Mouse (Mus musculus): Measurements from ENCODE around the gene Csk. TPM values are rescaled to one million over a fixed set of nuclear protein-coding genes. Genes with fewer than 3 reads are reported as not detected.

Csk gene
- total RNA-seq, 2 experiments from 2014 or later = 35.9 to 44.5 TPM

DNA sequence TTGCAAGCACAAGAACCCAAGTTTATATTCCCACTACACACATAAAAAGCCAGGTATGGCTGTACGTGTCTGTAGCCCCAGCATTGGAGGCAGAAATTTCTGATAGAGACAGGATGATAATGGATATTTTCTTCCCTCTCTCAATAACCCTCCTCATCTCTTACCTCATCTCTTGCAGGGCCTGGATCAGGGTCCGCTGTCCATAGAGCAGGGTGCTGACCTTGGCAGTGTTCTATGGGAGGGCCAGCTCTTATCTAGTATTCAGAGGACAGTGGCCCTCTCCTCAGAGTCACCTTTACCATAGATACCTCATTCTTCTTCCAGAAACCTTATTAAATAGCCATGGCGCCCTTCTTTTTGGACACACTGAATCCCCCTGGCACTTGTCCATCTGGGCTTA is 43.6 kb downstream of the Csk start:
- intact Hi-C loops (cut with DNase I) = no loop called here
- no peak for DNase-seq

DNA sequence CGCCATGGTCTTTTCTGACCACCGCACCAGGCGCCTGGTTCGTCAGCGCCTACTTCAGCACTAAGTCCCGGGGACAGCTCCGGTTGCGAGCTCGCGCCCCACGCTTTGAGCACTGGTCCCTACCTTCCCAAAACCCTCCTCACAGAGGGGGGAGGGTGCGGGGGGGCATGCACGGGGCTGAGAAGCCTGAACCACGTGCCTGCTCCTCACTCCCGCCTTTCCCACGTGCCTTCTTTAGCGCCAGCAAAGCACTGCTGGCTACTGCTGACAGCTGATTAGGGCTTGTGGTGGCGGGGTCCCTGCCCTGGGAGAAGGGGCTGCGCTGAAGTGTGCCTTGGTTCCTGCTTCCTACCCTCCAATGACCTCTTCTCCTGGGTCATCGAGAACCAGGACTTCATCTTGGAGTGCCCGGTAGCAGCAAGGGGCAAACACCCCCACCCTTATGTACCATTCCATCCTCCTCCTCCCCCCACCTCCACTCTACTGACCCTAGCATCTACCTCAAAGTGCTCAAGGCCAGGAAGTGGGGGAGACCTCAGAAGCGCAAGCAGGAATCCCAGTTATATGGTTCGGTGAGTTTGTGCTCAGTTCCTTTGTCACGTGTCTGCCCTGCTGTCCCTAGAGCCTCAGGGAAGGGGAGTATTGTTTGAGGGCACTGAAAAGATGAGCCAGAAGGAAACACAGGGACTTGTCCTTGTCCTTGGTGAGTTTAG is 47.1 kb downstream of the Csk start, which contains the start of gene Cplx3:
Cplx3 (minus strand) TSS at position 143 of the 713 bp plus-strand sequence.
- DNase-seq = peak; percentile 66 to 80
- intact Hi-C loops (cut with DNase I) = no loop called here

DNA sequence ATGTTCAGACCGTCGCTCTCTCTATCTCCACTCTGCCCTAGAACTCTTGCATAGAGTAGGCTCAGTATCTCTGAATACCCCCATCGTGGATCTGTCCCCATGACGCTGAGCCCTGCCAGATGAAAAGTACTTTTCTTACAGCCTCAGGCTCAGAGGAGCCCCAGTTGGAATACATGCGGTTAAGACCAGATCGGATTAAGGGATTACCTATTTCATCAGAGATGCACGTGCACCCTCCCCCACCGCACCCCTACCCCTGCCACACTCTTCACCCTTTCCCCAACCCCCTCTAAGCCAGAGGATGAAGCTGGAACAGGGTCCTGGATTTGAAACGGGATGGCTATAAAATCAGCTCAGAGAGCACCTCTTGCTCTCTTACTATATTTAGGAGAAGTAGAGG is 47.9 kb downstream of the Csk start:
- intact Hi-C loops (cut with DNase I) = no loop called here
- DNase-seq = no peak

DNA sequence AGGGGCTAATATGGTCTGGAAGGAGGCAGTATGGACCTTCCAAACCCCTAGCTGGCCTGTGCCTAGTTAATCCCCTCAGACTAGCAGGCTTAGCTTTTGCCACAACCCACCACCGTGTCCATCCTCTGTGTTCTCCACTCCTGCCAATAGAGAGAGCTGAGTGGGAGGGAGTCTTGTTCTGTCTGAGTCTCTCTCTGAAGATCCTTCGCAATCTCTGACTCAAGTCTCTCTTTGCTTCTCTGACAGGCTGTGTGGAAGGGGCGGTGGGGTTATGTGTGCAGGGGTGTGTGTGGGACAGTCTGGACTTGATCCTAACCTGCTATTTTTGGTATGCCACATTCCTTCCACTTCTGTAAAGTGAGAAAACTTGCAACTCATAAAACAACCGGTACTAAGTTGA is 48.6 kb downstream of the Csk start:
- intact Hi-C loops (cut with DNase I) = no loop called here
- DNase-seq = no peak

DNA sequence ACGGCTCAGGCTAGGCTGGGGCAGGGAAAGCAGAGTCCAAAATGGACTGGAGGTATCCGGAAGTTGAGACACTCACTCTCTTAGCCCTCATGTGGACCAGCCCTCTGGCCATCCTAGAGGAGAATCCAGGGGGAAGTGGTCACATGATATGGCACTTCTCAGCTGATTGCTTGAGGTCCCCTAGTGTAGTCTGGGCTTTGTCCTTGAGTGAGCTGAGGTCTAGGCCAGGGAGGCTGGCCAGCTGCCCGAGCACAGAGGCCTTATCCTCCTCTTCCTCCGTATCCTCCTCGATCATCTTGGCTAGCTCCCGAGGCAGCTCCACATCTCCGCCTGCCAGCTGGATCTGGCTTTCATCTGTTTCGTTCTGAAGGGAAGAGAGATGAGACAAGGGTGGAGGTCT is 51.3 kb downstream of the Csk start:
- no peak for DNase-seq
- intact Hi-C loops (cut with DNase I) = no loop called here

DNA sequence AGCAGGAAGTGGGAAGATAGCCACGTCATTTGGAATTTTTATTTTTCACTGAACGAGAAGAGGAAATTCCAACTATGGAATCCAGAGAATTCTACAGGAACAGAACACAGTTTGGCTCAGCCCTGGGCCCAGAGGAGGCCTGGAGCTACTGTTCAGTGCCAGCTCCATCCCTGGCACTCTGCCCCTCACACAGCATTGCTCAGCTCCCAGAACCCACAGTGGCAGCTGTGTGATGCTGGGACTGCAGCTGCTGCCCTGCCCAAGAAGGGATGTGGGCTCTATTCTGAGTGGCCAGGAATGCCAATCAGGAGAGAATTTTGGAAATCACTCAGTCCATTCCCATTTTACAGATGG is 52.1 kb downstream of the Csk start:
- DNase-seq = no peak
- intact Hi-C loops (cut with DNase I) = no loop called here

DNA sequence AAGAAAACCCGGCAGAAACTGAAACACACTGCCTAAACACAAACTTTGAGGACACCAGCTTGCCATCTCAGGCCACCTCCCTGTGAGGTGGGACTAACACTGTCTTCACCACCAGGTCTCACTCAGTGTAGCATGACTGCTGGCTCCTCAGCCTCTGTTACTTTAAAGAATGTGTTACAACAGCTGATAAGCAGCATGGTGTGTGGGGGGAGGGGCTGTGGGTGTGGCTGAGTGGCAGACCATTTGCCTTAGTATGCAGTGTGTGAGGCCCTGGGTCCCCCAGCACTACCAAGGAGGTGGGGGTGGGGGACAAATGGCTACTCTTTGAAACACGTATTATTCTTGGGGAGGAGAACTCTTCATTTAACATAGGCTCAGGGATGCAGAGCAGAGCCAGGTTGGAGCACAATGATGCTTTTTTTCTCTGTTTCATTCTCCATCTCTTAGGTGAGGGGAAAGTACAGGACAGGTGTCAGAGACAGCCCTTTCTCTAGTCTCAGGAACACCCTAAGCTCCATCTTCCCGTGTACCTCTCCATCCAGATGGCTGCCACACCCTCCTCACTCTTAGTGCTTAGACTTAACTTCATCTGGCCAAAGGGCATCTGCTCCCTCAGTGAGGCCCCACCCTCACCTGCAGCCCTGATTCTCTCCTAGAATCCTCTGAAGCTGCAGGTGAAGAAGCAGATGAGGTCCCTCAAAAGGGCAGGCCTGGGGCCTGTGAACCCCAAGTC is 52.6 kb downstream of the Csk start:
- DNase-seq = peak in 1 of 2 experiments; percentile 51
- intact Hi-C loops (cut with DNase I) = no loop called here

DNA sequence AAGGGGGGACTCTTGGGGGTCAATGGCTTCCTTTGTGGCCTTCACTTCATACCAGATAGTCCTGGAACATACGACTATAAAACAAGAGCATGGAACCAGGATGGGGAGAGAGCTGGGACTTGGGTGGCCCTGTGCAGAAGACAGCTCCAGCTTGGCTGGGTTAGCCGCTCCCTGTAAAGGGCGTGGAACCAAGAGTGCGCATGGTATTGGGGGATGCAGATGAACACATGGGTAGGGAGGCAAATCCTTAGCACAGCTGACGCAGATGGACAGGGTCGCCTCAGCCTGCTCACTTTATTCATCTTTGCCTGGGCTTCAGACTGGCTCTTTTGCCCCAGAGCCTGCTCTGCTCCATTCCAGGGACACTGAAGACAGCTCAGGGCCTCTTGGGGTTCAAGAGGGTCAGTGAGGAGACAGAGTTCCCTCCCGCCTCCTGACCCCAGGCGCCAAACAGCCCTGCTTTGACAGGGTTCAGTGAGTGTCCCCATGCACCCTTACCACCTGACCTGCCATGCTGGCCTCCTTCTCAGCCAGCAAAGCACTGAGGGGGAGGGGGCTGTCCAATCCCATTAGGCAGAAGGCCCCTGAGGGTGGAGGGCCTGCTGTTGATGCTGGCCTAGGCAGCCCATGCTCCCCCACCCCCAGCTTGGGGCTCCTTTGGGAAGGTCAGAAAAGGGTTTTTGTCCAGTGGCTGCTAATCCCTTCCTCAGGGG is 54.4 kb downstream of the Csk start:
- intact Hi-C loops (cut with DNase I) = no loop called here
- DNase-seq = no peak

DNA sequence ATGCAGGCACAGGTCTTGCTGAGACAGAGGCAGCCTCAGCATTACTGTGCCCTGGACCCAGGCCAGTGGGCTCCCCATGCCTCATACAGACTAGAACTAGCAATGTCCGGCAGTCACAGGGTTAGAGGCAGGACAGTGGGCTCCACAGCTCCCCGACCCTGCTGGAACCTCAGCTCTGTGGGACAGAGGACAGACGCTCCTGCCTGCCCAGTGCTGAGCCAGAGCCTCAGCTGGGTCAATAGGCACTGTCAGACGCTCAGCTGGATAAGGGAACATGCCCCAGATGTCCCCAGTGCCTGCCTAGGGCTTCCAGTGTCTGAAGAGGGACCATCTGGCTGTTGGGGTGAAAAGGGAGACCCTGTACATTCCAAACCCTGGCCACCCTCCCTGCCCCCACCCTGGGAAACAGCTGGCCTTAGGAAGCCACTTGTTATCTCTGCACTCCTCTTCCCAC is 55.5 kb downstream of the Csk start:
- DNase-seq = no peak
- intact Hi-C loops (cut with DNase I) = no loop called here

DNA sequence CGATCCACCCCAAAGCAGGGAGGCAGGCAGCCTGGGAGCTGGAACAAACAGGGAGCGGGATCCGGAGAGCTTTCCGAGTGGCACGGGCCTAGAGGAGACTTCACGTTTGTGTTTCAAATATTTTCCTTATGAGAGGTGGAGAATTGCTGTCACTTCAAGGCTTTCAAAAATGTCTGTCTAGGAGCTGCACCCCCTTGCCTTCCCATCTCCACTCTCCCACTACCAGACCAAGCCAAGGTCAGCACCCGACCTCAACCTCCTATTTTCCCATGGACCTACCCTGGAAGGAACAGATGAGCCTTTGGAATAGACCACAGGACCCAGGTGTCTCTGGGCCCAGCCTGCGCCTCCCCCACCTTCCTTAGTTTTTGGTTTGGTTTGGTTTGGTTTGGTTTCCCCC is 56.2 kb downstream of the Csk start:
- no peak for DNase-seq
- intact Hi-C loops (cut with DNase I) = no loop called here

DNA sequence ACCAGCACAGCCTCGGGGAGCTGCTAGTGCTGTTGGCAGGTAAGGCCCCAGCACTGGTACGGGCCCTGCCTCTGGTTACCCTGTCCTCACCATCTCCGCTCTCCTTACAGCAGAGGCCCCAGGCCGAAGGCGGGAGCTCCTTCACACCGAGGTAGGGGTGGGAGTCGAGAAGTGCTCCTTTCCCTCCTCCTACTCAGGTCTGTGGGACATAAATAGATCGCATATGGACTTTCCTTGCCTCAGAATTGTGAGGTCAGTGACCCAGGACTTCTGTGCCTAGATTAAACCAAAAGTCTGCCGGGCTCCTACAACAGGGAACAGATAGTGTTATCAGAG is 59.3 kb downstream of the Csk start:
- intact Hi-C loops (cut with DNase I) = no loop called here

DNA sequence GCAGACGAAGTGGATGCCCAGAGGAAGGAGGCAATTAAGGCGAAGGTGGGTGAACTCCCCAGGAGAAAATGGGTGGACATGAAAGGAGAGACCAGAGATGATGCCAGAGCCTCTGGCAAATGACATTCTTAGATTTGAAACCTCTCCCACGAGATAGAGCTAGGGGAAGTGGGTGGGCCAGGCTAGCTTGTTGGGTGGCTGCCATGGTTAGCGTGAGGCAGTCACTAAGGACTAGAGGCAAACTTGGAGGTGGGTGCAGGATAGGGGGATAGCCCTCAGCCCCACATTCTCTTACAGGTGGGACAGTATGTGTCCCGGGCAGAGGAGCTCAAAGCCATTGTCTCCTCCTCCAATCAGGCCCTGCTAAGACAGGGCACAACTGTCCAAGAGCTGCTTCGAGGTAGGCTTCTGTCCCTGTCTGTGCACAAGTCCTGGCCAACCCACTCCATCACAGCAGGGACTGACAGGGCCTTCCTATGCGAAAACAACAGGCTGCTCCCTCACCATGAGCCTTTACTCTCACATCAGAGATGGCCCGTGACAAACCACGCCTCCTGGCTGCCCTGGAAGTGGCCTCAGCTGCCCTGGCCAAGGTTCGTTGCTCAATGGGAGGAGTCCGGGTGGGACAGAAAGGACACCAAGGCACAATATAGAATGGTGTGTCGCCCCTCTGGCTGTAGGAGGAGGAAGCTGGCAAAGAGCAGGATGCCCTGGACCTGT is 59.8 kb downstream of the Csk start:
- intact Hi-C loops (cut with DNase I) = no loop called here
- no peak for DNase-seq

More for the DNA sequence above, 59.3 kb downstream of the Csk start:
- no peak for DNase-seq

DNA sequence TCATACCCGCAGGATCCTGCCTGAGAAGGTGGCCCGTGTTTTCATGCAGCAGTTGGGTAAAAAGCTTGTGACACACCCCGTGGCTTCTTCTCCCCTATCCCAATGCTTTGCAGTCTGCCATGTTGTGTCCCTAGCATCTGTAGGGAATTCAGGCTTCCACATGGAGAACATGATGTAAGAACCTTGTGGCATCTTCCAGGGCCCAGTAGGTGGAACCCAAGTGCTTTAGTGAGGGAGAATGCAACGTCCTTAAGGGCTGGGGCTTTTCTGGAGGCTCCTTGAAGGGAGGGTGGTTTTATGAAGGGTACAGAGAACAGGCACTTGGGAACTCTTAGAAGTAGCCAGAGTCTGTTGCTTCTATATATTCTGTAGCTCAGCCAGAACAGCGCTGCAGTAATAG is 62.7 kb downstream of the Csk start:
- intact Hi-C loops (cut with DNase I) = no loop called here
- no peak for DNase-seq

DNA sequence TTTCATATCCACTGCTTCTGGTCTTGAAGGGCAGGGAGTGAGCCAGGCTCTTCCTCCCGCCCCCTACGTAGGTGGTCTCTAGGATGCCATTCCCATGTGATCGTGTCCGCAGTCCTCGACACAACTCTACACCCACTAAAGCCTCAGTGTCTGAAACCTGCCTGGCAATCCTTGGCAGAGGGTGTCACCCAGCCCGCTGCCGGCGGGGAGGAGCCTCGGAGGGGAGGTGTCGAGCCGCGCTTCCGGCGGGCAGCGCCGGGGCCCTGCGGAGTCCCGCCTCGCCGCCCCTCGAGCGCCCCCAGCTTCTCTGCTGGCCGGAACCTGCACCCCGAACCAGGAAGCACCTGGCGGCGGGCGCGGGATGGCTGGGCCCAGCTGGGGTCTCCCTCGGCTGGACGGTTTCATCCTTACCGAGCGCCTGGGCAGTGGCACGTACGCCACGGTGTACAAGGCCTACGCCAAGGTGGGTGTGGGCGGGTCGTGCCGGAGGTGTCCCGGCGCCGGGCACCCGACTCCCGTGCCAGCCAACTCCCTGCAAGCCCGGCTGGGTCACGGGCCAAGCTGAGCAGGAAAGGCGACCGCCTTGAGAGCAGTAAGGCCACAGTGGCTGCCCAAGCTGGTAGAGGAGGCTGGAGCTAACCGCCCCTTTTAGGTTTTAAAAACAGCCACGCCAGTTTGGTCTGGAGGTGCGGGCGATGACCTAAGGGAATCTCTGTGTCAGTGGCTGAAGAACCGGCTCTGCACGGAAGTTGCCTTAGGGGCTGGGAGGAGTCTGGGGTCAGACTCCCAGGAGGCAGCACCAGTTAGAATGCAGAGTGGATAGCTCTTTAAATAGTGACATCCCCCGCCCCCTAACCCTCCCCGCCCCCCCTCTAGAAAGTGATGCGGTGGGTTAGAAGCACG is 64.0 kb downstream of the Csk start, which contains the start of gene Ulk3:
Ulk3 (plus strand) TSS at position 229 of the 903 bp plus-strand sequence.
- DNase-seq = peak; percentile 83 to 86
- intact Hi-C loops (cut with DNase I) = loop anchor here (2.0 to 5.0 kb wide), 3 partner anchors 29 to 55 kb away; partner anchors contain the start of gene Scamp2

DNA sequence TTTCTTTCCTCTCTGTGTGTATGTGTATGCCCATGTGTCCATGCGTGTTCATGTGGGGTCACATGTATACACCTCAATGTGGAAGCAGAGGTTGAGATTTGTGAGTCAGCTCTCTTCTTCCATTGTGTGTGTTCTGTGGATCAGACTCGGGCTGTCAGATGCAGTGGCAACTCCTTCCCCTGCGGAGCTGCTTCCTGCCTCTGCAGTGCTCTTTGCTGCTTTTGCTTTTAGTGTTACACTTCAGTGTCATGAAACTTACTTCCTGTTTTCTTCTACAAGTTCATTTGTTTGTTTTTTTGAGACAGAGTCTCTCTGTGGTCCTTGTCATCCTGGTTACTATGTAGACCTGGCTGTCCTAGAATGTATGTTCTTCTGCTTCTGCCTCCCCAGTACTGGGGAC is 68.4 kb downstream of the Csk start:
- intact Hi-C loops (cut with DNase I) = loop anchor here (5.0 kb wide), 1 partner anchor 43 kb away; no protein-coding TSS in a partner anchor
- no peak for DNase-seq

DNA sequence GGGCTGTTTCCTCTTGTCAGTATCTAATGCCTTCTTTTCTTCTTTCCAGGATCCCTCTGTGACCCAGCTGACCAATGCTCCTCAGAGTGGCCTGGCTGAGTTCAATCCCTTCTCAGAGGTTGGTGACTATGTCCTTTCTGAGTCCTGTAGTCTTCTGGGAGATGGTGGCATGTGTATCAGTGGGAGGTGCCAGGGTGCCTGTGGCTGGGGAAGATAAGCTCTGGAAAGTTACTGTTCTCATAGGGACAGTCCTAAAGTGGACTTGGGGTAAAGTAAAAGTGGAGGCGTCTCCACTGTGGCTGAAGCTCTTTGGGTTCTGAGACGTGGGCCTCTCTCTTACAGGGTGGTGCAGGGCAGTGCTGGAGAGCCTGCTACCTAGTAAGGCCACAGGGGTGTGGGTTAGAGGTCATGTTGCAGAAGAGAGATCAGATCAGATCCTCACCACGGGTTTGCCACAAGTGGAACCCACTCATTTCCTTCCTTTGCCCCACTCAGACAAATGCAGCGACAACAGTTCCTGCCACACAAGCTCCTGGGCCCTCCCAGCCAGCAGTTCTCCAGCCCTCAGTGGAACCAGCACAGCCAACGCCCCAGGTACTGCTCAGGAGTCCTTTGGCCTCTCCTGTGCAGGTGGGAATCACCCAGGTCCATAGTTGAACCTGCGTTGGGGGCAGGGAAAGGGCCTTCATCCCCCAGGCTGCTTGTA is 76.1 kb downstream of the Csk start:
- intact Hi-C loops (cut with DNase I) = no loop called here
- DNase-seq = no peak
